Mouse (Mus musculus): ENCODE measurements around the gene Polr3gl.

DNA sequence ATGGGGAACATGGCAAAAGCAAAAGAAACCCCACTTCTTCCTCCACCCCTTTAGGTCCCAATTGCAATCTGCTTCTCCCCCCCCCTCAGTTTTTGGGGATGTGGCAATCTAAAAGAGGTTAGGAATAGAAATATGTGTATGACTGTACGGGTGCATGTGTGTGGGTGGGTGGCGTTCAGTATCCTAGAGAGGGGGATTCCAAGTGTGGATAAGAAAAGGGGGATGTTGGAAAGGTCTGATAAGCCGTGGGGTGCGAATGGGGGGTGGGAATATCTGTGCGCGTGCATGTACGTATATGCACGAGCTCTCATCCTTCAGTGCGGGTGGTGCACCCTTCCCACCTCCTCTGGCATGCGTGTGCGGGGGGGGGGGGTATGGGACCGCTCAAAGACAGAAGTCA, 2.9 kb upstream of the Polr3gl start:
- TF ChIP-seq CTCF (IDR thresholded peaks at IDR 0.05; ENCODE audit: low read depth, low read length) (no peak), POLR2A (IDR thresholded peaks at IDR 0.05; ENCODE audit: extremely low read depth, insufficient read depth, low read length) (no peak)

All from liver, adult 2 months (tissue).